Mouse (Mus musculus) naive thymus-derived CD4-positive, alpha-beta T cell, adult 5 months (primary cell): ENCODE results near the gene Crybb3. TPM values are rescaled to one million over a fixed set of nuclear protein-coding genes. Genes with fewer than 3 reads are reported as not detected.

Source experiments
- polyA plus RNA-seq: library from polyadenylated mRNA; unstranded; fragments of 100-300 nt; shearing (Covaris generic); gene quantifications from one replicate; pipeline ENCODE4 v1.2.1, GENCODE M21; 2017

Gene Crybb3
- not detected for polyA plus RNA-seq

DNA sequence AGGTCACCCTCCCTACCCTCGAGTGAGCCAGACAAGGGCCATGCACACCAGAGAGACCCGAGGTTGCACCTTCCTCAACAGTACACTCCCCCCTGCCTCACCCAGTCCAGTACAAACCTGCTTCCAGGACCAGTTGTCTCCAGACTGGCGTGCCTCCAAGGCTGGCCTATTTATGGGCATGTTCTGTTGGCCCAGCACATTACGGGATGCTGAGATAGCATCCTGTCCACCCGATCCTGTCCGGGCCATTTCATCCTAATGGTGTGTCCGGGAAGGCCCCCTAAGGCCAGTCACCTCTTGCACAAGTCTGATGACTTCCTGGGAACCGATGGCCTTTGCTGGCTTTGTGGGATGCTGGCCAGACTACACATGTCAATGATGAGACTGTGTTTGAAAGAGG lies at the start of gene Crybb3:
TSS of gene Crybb3 (minus strand) at position 146 of the 400 bp plus-strand sequence.

DNA sequence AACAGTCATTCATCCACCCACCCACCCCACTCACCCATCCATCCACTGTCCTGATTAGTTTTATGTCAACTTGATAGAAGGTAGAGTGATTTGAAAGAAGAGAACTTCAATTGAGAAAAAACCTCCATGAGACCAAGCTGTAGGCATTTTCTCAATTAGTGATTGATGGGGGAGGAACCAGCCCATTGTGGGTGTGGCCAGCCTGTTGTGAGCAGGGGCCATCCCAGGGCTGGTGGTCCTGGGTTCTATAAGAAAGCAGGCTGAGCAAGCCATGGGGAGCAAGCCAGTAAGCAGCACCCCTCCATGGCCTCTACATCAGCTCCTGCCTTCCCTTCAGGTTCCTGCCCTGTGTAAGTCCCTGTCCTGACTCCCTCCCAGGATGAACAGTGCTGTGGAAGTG lies 11.4 kb downstream of the Crybb3 start, which contains the start of gene Crybb2:
TSS of gene Crybb2 (minus strand) at position 101 of the 400 bp plus-strand sequence.

Other genes starting within 250 kb of the Crybb3 start
- not detected for gene Myo18b, start 185.2 kb downstream of the Crybb3 start, polyA plus RNA-seq
- not detected for gene Grk3, start 65.8 kb downstream of the Crybb3 start, polyA plus RNA-seq
- gene Crybb2, start 11.5 kb downstream of the Crybb3 start, polyA plus RNA-seq, result not detected
- gene 2900026A02Rik, start 139.7 kb upstream of the Crybb3 start, polyA plus RNA-seq, result 0.10 TPM
- gene Tmem211, start 145.3 kb upstream of the Crybb3 start, polyA plus RNA-seq, result not detected
- not detected for gene Sgsm1, start 229.2 kb upstream of the Crybb3 start, polyA plus RNA-seq